Comparison of ENCODE assay signal across 16 mouse cellular contexts in genomic region chr6:18421561-18421960, GRCm38 (mm10).
"Had no signal": no experiment of that assay in that cellular context is flagged by ENCODE, and none has a peak within 500 bp of the region (broad histone marks: within the 10 kb centered on the region; RNA-seq: fewer than 3 reads in every experiment).

No protein-coding gene starts in this region.

- ATAC-seq: inflammation-experienced regulatory T-cells, adult 6 months; liver, postnatal 0 days had no signal

- H3K9ac ChIP-seq: liver, postnatal 0 days; lung, embryonic 15.5 days; neural tube, embryonic 12.5 days had no signal

- H3K27ac ChIP-seq: kidney, postnatal 0 days; limb, embryonic 10.5 days; lung, embryonic 15.5 days; macrophage; neural tube, embryonic 12.5 days had no signal

- H3K4me2 ChIP-seq: liver, embryonic 11.5 days; lung, embryonic 15.5 days; neural tube, embryonic 12.5 days had no signal

- H3K27me3 ChIP-seq: lung, embryonic 15.5 days; neural tube, embryonic 12.5 days had no signal

- H3K9me3 ChIP-seq: limb, embryonic 10.5 days; lung, embryonic 15.5 days; neural tube, embryonic 12.5 days had no signal

- H3K36me3 ChIP-seq: lung, embryonic 15.5 days had no signal

- H3K4me1 ChIP-seq: lung, embryonic 15.5 days; neural tube, embryonic 12.5 days had no signal

- H3K4me3 ChIP-seq: limb, embryonic 10.5 days; lung, embryonic 15.5 days; neural tube, embryonic 12.5 days had no signal

- DNase-seq: kidney, adult 8-10 months; kidney, postnatal 36 days; liver, postnatal 0 days; lung, postnatal 14 days; midbrain, embryonic 14.5 days; right cerebral cortex, postnatal 4 days; spleen, adult 18-20 months; thymus, adult 18-20 months; thymus, postnatal 14 days had no signal
